Mouse (Mus musculus) liver, postnatal 0 days (tissue): ENCODE results near the gene Gpha2.

Experiments
- CTCF ChIP-seq: sonication (generic); IDR thresholded peaks from 2 replicates; pipeline ENCODE4 v1.5.1; 2016; ENCODE audit warnings: antibody characterized with exemption, low read depth
- EP300 ChIP-seq: IDR thresholded peaks from 2 replicates; pipeline ENCODE4 v1.6.1; 2016; ENCODE audit warnings: antibody characterized with exemption, low read depth, mild to moderate bottlenecking

- TF ChIP-seq CTCF (no peak), EP300 (no peak)
Observed at GRCm38 (mm10) chr19:6238740-6239139, 12.6 kb downstream of the Gpha2 start.
